In genomic region chr10:95779801-95780385, GRCm38 (mm10) we compare ENCODE assay signal across 8 mouse cellular contexts.
DNase-seq lines count a peak whose midpoint lies in the region.
"Had no signal": no experiment of that assay in that cellular context is flagged by ENCODE, and none has a peak within 500 bp of the region (broad histone marks: within the 10 kb centered on the region; RNA-seq: fewer than 3 reads in every experiment).

No protein-coding gene starts in this region.

- DNase-seq in adrenal gland, adult (ENCODE audit: inconsistent age in 2 of 2, low spot score in 1 of 2): peak; percentile 55 to 83
- DNase-seq in heart, adult 11 months: peak; percentile 94
- DNase-seq in kidney, adult 9 months: peak; percentile 49
- peak; percentile 39 for DNase-seq in lung, postnatal 14 days
- DNase-seq in right cerebral cortex, postnatal 4 days: no peak
- DNase-seq in spleen, postnatal 10 days (ENCODE audit: low spot score in 2 of 2): no peak
- no peak for DNase-seq in B cell, adult 2 months
- DNase-seq: thymus, postnatal 36 days had no signal

Comparison
In these comparisons a context has a peak if more than half of its experiments do, and no peak if none do; other contexts are left out.
1. DNase-seq: peak in adrenal gland, adult (2 of 2), heart, adult 11 months (single experiment), kidney, adult 9 months (single experiment) and lung, postnatal 14 days (single experiment); none in right cerebral cortex, postnatal 4 days (single experiment), spleen, postnatal 10 days (0 of 2) and B cell, adult 2 months (0 of 2).